Mouse (Mus musculus): ENCODE data around the gene Pisd. TPM values are rescaled to one million over a fixed set of nuclear protein-coding genes. Genes with fewer than 3 reads are reported as not detected.
A peak's percentile ranks its signal among the peaks of the same experiment; 100 is the strongest.
"Not testable (repeated sequence)": the region's sequence is repeated elsewhere in the genome, so short reads cannot be mapped to it uniquely, and the experiment has no call there.

Pisd gene
- 74.4 and 85.8 TPM in 2 replicates for polyA plus RNA-seq (2015; fragmentation: Nextera tagmentation; extraction: Ambion mirVana)

DNA sequence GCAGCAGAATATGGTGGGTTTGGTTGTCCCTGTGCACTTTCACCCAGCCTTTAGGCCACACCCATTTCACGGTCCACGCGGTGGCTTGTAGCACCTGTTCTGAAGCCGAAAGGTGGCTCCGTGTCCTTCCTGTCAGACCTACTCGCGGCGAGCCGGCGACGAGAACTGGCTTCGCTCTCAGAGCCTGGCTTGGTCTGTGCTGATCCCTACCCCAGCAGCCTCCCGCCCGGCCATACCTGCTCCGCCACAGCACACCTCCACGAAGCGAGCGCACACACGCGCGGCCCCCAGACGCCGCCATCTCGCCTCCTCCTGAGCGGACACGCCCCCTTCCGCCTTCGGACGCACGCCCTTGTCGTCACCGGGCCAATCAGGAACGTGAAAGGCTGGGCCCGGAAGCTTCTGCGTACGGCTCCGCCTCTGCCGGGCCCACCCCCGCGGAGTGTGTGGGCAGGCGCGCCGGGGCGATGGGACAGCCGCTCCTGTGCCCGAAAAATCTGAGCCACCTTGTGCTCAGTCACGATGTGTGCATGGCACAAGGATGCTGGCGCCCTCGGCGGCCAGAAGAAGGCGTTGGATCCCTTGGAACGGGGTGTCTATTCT is at the start of gene Pisd:
Pisd (minus strand) TSS at position 334 of the 603 bp plus-strand sequence.
- peak; percentile 100 for ATAC-seq (ENCODE audit: insufficient read depth, low FRiP score, low read depth)
- no peaks in the 10 kb centered on the region for H3K4me1 ChIP-seq
- WGBS: under 1% methylated on average over 52 of the region's 52 CpGs
- H3K9ac ChIP-seq: peak within 1 kb of the TSS; percentile 49
- H3K9me3 ChIP-seq: no peaks in the 10 kb centered on the region
- no peaks in the 10 kb centered on the region for H3K36me3 ChIP-seq
- H3K4me3 ChIP-seq (replicated peaks): peak within 1 kb of the TSS; percentile 76
- peak within 1 kb of the TSS; percentile 18; the same call in 1 of the 2 replicates for H3K27ac ChIP-seq
- peak within 1 kb of the TSS; percentile 74 for H3K4me2 ChIP-seq
- no peaks in the 10 kb centered on the region for H3K27me3 ChIP-seq (replicated peaks)

DNA sequence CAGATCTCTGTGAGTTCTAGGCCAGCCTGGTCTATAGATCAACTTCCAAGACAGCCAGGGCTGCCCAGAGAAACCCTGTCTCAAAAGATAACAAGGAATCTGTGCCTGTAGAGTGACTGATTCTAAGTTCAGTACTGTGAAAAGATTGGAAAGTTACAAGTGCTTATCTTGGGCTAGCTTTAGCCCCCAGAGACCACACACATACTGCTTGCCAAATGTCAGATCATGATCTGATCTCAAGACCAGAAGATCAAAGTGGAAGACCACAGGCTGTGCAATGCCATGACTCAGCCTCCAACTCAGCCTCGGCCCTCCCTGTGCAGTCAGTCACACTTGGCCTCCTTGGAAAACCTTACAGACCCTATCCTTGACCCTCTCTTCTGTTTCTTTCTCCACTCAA is 49.1 kb upstream of the Pisd start:
- WGBS: 73% methylated on average over 1 of the region's 1 CpGs

DNA sequence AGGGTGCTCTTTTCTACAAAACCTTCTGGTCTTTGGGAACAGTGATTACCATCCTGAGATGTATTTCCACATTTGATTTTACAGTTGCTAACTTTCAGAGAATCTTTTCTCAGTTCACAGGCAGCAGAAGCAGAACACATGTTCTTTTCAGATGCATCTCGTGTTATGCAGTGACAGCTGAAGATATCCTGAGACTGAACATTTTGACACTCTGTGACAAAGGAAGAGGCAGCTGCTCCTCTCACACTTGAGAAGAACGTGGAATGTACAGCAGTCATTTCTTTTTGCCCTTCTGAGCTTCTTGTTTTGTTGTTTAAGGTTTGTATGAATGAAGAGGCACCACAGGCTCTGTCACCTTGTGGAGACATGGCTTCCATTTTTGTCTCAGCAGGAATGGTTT is 44.6 kb upstream of the Pisd start:
- Histone ChIP-seq H3K9me3 (no peaks in the 10 kb centered on the region), H3K27ac (no peak overlapping the region), H3K9ac (no peak overlapping the region), H3K27me3 (replicated peaks) (no peaks in the 10 kb centered on the region), H3K4me3 (replicated peaks) (no peak overlapping the region), H3K4me2 (no peak overlapping the region), H3K4me1 (no peaks in the 10 kb centered on the region), H3K36me3 (peaks cover 46% of the 10 kb centered on the region)
- 92% methylated on average over 2 of the region's 2 CpGs for whole genome bisulfite sequencing
- ATAC-seq (ENCODE audit: insufficient read depth, low FRiP score, low read depth): no peak

More for the DNA sequence above, 49.1 kb upstream of the Pisd start:
- Histone ChIP-seq H3K36me3 (peaks cover 49% of the 10 kb centered on the region), H3K9ac (no peak overlapping the region), H3K4me3 (replicated peaks) (no peak overlapping the region), H3K27ac (no peak overlapping the region), H3K27me3 (replicated peaks) (no peaks in the 10 kb centered on the region), H3K4me1 (no peaks in the 10 kb centered on the region), H3K4me2 (no peak overlapping the region), H3K9me3 (no peaks in the 10 kb centered on the region)
- ATAC-seq (ENCODE audit: insufficient read depth, low FRiP score, low read depth): no peak

DNA sequence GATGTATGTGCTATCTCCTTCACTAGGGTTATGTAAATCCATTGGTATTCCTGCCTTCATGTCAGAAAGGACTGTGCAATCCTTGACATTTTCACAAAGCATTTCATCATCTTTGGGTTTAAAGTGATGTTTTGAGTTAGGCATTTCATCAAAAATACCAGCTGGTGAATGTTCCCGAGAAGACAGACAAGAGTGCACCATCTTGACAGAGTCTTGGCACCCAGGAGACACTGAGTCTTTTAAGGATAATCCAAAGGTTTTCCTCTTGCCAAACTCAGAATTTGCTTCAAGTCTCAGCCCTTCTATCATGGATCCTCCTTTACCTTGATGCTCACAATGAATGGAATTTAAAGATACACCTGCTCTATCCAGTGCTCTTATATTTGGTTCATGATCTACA is 43.3 kb upstream of the Pisd start:
- H3K4me3 ChIP-seq (replicated peaks); H3K27ac ChIP-seq; ATAC-seq (ENCODE audit: insufficient read depth, low FRiP score, low read depth); H3K27me3 ChIP-seq (replicated peaks); H3K4me2 ChIP-seq; H3K9me3 ChIP-seq; H3K9ac ChIP-seq; H3K4me1 ChIP-seq: not testable (repeated sequence)
- 84% methylated on average over 1 of the region's 1 CpGs for WGBS
- H3K36me3 ChIP-seq: peaks cover 42% of the 10 kb centered on the region

DNA sequence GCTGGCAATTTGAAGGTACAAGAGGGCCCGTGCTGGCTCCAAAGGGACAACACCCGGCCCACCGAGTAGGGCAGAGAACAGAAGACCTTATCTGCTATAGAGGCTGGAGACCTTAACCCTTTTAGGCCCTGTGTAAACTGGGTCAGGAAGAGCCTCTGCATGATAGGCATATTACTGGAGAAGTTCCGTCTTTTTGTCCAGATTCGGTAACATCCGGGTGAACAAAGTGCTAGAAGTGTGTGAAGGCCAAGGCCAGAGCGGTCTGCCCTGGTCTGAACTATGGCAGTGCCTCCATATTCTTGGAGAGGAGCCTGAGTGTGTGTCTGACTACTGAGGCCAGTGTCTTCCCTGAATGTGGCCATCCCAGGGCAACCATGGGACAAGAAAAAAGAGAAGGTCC is 41.6 kb upstream of the Pisd start, which contains the start of gene Gm20671:
Gm20671 (minus strand) TSS at position 101 of the 400 bp plus-strand sequence.
- 89% methylated on average over 7 of the region's 7 CpGs for WGBS
- Histone ChIP-seq H3K9me3 (no peaks in the 10 kb centered on the region), H3K4me2 (no peak within 1 kb of the TSS), H3K36me3 (peaks cover 38% of the 10 kb centered on the region), H3K4me1 (no peaks in the 10 kb centered on the region), H3K9ac (no peak within 1 kb of the TSS), H3K27me3 (replicated peaks) (no peaks in the 10 kb centered on the region), H3K27ac (no peak within 1 kb of the TSS), H3K4me3 (replicated peaks) (no peak within 1 kb of the TSS)
- ATAC-seq (ENCODE audit: insufficient read depth, low FRiP score, low read depth): no peak

DNA sequence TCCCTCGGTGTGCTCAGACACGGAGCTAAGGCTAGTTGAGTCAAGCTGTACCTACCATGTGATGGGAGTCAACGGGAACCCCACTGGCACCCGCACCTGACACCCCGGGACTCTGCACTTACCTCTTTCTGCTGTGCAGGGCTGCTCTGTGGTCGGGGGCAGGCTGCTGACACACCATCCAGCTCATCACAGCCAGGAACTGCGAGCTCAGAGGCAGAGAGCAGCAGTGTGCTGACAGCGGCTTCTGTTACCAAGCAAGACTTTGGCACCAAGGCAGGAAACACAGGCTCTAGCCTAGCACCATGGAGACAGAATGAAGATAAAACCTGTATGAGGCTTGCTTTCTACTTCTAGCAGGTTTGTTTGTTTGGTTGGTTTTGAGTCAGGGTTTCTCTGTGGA is 35.0 kb upstream of the Pisd start:
- Histone ChIP-seq H3K27me3 (replicated peaks) (no peaks in the 10 kb centered on the region), H3K36me3 (peaks cover 35% of the 10 kb centered on the region), H3K4me1 (no peaks in the 10 kb centered on the region), H3K4me3 (replicated peaks) (no peak overlapping the region), H3K9me3 (no peaks in the 10 kb centered on the region), H3K4me2 (no peak overlapping the region), H3K9ac (no peak overlapping the region), H3K27ac (no peak overlapping the region)
- ATAC-seq (ENCODE audit: insufficient read depth, low FRiP score, low read depth): no peak
- WGBS: 93% methylated on average over 8 of the region's 8 CpGs

DNA sequence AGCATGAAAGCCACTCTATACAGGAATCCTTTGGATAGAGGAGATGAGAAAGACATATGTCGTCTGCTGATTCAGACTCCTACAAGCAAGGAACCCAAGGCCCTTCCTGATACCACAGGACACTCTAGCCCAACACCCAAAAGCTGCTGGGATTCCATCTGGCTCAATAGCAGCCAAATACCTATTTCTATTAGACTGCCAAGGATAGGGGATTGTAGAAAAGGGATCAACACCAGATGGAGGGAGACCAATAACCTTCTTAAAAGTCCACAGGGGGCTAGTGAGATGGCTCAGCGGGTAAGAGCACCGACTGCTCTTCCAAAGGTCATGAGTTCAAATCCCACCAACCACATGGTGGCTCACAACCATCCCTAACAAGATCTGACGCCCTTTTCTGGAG is 29.9 kb upstream of the Pisd start:
- no peak overlapping the region for H3K9ac ChIP-seq
- no peak overlapping the region for H3K4me3 ChIP-seq (replicated peaks)
- H3K27ac ChIP-seq: no peak overlapping the region
- H3K36me3 ChIP-seq: peaks cover 31% of the 10 kb centered on the region
- H3K4me2 ChIP-seq: no peak overlapping the region
- H3K4me1 ChIP-seq: no peaks in the 10 kb centered on the region
- H3K9me3 ChIP-seq: no peaks in the 10 kb centered on the region
- no peak for ATAC-seq (ENCODE audit: insufficient read depth, low FRiP score, low read depth)
- no peaks in the 10 kb centered on the region for H3K27me3 ChIP-seq (replicated peaks)
- 97% methylated on average over 4 of the region's 4 CpGs for whole genome bisulfite sequencing

DNA sequence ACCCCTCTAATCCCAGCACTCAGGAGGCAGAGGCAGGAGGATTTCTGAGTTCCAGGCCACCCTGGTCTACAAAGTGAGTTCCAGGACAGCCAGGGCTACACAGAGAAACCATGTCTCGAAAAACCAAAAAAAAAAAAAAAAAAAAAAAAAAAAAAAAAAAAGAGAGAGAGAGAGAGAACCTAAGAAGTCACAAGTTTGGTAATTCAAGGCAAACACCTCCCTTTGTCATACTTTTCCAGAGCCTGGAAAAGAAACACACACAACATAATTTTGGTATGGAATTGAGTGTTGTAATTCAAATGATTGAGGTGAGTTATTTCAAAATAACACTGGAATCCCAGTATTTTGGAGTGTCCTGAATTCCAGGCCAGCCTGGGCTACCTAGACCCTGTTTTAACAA is 1.0 kb upstream of the Pisd start:
- H3K4me2 ChIP-seq; H3K9me3 ChIP-seq; H3K4me1 ChIP-seq; H3K4me3 ChIP-seq (replicated peaks); ATAC-seq (ENCODE audit: insufficient read depth, low FRiP score, low read depth); H3K27me3 ChIP-seq (replicated peaks); H3K27ac ChIP-seq; H3K36me3 ChIP-seq; H3K9ac ChIP-seq: not testable (repeated sequence)
- 67% methylated on average over 1 of the region's 1 CpGs for WGBS

DNA sequence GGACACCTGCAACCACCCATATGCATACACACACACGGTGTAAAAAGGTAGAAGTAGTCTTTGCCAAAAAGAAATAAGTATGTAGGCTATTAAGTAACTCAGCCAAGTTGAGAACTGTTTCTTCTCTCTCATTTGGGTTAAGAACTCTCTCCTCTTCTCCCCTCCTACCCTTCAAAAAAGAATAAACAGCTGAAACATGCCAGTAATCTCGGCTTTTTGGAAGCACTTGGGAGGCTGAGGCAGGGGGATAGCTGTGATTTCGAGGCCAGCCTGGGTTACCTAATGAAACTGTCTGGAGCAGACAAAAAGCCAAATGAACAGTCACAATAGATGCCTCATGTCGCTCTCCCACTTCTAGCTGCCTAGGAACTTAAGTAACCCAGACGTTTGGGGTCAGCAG is 720 bp downstream of the Pisd start:
- Histone ChIP-seq H3K27ac (0 out of 2 replicates have a peak overlapping the region, but pooled peaks have one; percentile 18), H3K4me2 (peak overlapping the region; percentile 74), H3K4me3 (replicated peaks) (peak overlapping the region; percentile 76), H3K4me1 (no peaks in the 10 kb centered on the region), H3K36me3 (no peaks in the 10 kb centered on the region), H3K9me3 (no peaks in the 10 kb centered on the region), H3K9ac (peak overlapping the region; percentile 49; the same call in 1 of the 2 replicates), H3K27me3 (replicated peaks) (no peaks in the 10 kb centered on the region)
- no peak for ATAC-seq (ENCODE audit: insufficient read depth, low FRiP score, low read depth)
- 22% methylated on average over 5 of the region's 5 CpGs for WGBS

DNA sequence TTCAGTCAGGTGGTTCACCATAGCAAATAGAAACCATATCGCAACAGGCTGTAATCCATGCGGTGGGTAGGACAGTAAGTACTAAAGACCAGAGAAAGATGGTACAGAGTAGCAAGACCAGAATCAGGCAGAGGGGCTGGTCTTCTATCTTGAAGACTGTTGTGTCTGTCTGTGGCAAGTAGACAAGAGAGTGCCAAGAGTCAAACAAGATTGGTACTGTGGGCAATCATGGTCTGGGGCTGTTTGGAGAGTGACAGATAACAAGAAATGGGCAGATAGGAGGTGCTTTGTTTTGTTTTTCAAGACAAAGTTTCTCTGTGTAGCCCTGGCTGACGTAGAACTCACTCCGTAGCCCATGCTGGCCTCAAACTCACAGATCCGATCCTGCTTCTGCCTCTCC is 3.9 kb downstream of the Pisd start:
- Histone ChIP-seq H3K27ac (no peak overlapping the region), H3K9ac (no peak overlapping the region), H3K9me3 (no peaks in the 10 kb centered on the region), H3K27me3 (replicated peaks) (no peaks in the 10 kb centered on the region), H3K36me3 (no peaks in the 10 kb centered on the region), H3K4me2 (no peak overlapping the region), H3K4me1 (no peaks in the 10 kb centered on the region), H3K4me3 (replicated peaks) (no peak overlapping the region)
- no peak for ATAC-seq (ENCODE audit: insufficient read depth, low FRiP score, low read depth)
- 87% methylated on average over 5 of the region's 5 CpGs for WGBS

DNA sequence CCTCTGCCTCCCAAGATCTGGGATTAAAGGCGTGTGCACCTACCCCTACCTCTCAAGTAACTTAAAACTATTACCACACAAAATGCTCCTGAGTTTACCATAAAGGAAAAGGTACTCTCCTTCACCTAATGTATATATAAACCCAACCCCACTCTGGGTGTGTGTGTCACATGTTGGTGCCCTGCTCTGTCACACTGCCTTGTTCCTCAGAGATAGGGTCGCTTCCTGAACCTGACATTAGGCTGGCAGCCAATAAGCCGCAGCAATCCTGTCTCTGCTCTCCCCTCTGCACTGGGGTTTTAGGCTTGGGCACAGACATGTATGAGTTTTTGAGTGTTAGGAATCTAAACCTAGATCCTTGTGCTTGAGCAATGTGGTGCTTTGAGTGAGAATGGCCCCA is 7.3 kb downstream of the Pisd start:
- Histone ChIP-seq H3K27me3 (replicated peaks) (no peaks in the 10 kb centered on the region), H3K4me2 (no peak overlapping the region), H3K4me1 (no peaks in the 10 kb centered on the region), H3K9ac (no peak overlapping the region), H3K9me3 (no peaks in the 10 kb centered on the region), H3K27ac (no peak overlapping the region), H3K36me3 (no peaks in the 10 kb centered on the region), H3K4me3 (replicated peaks) (no peak overlapping the region)
- 87% methylated on average over 3 of the region's 3 CpGs for WGBS
- no peak for ATAC-seq (ENCODE audit: insufficient read depth, low FRiP score, low read depth)

DNA sequence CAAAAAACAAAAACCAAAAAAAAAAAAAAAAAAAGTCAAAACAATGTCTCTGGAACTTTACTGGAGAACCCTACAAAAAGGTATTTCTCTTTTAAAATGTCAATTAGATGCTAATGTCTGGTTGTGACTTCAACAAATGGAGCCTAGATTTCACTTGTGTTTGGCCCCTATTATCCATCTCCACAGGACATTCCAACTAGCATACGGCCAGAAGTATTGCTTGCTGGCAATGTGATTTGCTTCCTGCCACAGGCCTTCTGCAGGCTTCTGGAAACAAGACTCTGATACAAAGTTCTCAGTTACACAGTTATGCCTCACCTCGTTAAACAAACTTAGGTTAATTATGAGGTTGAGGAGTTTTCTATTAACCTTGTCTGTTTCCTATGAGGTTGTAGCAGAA is 13.1 kb downstream of the Pisd start:
- Histone ChIP-seq H3K9ac (no peak overlapping the region), H3K4me1 (no peaks in the 10 kb centered on the region), H3K9me3 (no peaks in the 10 kb centered on the region), H3K4me2 (no peak overlapping the region), H3K27me3 (replicated peaks) (no peaks in the 10 kb centered on the region), H3K36me3 (0 out of 2 replicates have a peak, but pooled peaks cover 3% of the 10 kb centered on the region), H3K4me3 (replicated peaks) (no peak overlapping the region), H3K27ac (no peak overlapping the region)
- WGBS: 84% methylated on average over 2 of the region's 2 CpGs
- no peak for ATAC-seq (ENCODE audit: insufficient read depth, low FRiP score, low read depth)
